Mouse (Mus musculus): ENCODE results near the gene Krtap17-1.

DNA sequence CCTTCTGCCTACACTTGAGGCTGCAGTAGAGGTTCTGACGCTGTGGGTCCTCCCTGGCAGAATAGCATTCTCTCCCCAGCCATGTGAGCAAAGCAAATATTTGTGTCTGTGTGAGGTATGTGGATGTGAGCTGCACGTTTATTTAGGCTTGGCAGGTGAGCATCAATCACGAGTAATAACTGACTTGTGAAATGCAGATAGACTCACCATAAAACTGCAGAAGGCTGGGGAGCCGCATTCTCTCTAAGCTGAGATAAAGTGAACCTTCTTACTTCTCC lies 529 bp upstream of the Krtap17-1 start:
- TF ChIP-seq CTCF (IDR thresholded peaks at IDR 0.05; ENCODE audit: control insufficient read depth, insufficient read depth, low read length) (no peak), POLR2A (IDR thresholded peaks at IDR 0.05; ENCODE audit: borderline replicate concordance, control insufficient read depth, low read depth, low read length) (no peak)

Data from bone marrow, adult 2 months (tissue).